Mouse (Mus musculus): ENCODE results near the gene Gprc6a.

The Gprc6a gene

DNA sequence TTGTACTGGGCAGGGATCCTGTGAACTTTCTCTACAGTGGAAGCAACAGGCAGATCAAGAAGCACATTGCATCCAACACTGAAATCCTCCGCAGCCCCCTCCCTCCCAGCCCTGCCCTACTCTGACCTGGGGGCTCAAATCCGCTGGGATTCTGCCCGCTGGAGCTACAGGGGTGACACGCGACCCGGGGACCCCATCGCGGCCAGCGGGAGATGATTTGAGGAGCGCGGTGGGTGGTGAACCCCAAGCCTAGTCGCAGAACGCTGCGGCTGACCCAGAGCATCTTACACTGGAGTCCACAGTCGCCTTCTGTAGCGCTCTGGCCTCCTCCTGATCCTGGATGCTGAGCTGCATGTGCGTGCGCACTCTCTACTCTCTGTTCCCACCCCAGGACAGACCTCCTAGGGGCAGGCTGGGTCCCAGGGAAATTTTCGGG lies 41.1 kb downstream of the Gprc6a start, which contains the start of gene Fam162b:
TSS of gene Fam162b (minus strand) at position 379 of the 436 bp plus-strand sequence.
- DNase-seq (ENCODE audit: low spot score): no peak

DNA sequence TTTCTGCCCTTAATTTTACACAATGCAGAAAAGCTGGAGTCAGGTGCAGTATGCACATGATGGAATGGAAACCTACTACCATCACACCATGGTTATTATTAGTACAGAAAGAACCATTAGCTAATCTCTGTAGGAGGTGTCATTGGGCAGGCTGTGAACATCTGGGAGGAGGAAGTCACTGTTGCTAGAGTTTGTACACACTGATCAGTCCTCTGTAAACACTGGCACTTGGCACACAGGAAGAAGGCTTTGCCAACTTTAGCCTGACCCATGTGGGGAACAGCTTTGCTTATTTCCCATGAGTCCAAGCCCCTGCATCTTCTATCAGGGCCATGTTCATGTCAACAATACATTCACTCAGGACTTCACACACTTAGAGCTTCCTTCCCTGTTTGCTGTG lies 46.3 kb downstream of the Gprc6a start:
- peak; percentile 69 for DNase-seq (ENCODE audit: low spot score)

DNA sequence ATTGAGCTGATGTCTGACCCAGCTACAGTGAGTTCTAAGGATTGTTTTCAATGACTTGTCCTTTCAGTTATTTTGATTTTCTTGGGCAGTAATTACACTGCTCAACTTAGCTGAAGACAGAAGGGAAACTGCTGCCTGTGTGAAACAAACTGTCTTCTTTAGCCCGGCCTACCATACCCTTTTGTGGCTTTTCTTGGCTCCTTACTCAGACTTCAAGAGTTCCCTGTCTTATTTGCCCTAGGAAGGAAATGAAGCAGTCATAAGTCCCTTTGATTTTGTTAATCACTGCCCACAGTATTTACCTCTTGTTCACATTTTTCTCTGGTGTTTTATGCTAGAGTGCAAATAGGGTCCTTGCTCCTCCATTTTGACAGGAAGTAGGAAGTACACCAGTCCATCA lies 46.9 kb downstream of the Gprc6a start:
- no peak for DNase-seq (ENCODE audit: low spot score)

GRCm38 (mm10) chr10:51571225-51571996 lies 59.9 kb downstream of the Gprc6a start:
- no peak for DNase-seq (ENCODE audit: low spot score)
